Mouse (Mus musculus) limb, embryonic 15.5 days (tissue): ENCODE measurements around the gene 4930404H24Rik. TPM values are rescaled to one million over a fixed set of nuclear protein-coding genes. Genes with fewer than 3 reads are reported as not detected.

Experiments used
- ATAC-seq: fragments of 200-750 bp; cut with Nextera tagmentation; 2 replicates; pipeline ENCODE4 v1.8.0; 2017; ENCODE audit warnings: low read depth, moderate TSS enrichment; ENCODE audit not compliant: insufficient number of reproducible peaks, low FRiP score, low TSS enrichment
- H3K27ac ChIP-seq: fragments of 300-500 bp; sonication (generic); 2 replicates; pipeline ENCODE4 v1.5.1; 2015; ENCODE audit warnings: moderate library complexity, mild to moderate bottlenecking, inconsistent platforms
- H3K27me3 ChIP-seq: fragments of 300-500 bp; sonication (generic); 2 replicates; pipeline ENCODE4 v1.6.1; 2015; ENCODE audit warnings: inconsistent platforms
- H3K36me3 ChIP-seq: fragments of 300-500 bp; sonication (generic); 2 replicates; pipeline ENCODE4 v1.6.1; 2015; ENCODE audit warnings: inconsistent platforms
- H3K4me1 ChIP-seq: fragments of 300-500 bp; sonication (generic); 2 replicates; pipeline ENCODE4 v1.6.1; 2015; ENCODE audit warnings: inconsistent platforms
- H3K4me2 ChIP-seq: fragments of 300-500 bp; sonication (generic); 2 replicates; pipeline ENCODE4 v1.6.1; 2015; ENCODE audit warnings: mild to moderate bottlenecking, inconsistent platforms
- H3K4me3 ChIP-seq: fragments of 300-500 bp; sonication (generic); 2 replicates; pipeline ENCODE4 v1.5.1; 2015; ENCODE audit warnings: mild to moderate bottlenecking, inconsistent platforms
- H3K9ac ChIP-seq: fragments of 300-500 bp; sonication (generic); 2 replicates; pipeline ENCODE4 v1.6.1; 2015; ENCODE audit warnings: inconsistent platforms
- H3K9me3 ChIP-seq: fragments of 300-500 bp; sonication (generic); 2 replicates; pipeline ENCODE4 v1.6.1; 2016; ENCODE audit warnings: inconsistent platforms
- WGBS: fragments of 180-500 bp; shearing (Covaris S2); methylation state at CpG from one replicate; pipeline ENCODE4 v1.1.7; 2015; 5-methylcytosine and 5-hydroxymethylcytosine counted together
- polyA plus RNA-seq: library from polyadenylated mRNA; unstranded; fragments of >200 nt; fragmentation: Nextera tagmentation; extraction: Ambion mirVana; gene quantifications from 2 replicates; pipeline ENCODE4 v1.2.1, GENCODE M21; 2015

4930404H24Rik gene
- polyA plus RNA-seq, 1 experiment from 2014 or later: not detected

- H3K4me3 ChIP-seq: peak overlapping the region; percentile 65
- H3K4me2 ChIP-seq: peak overlapping the region; percentile 100
- H3K9ac ChIP-seq: peak overlapping the region; percentile 51
- no peaks in the 10 kb centered on the region for H3K36me3 ChIP-seq
- H3K27ac ChIP-seq: no peak overlapping the region
- H3K4me1 ChIP-seq: peaks cover 45% of the 10 kb centered on the region
- H3K9me3 ChIP-seq: no peaks in the 10 kb centered on the region
- 0% methylated on average over 37 of the region's 70 CpGs for WGBS
- H3K27me3 ChIP-seq: peaks cover 78% of the 10 kb centered on the region
- ATAC-seq: no peak; the same call in 1 of the 2 replicates
Observed at GRCm38 (mm10) chr2:153528571-153529364, 36.2 kb downstream of the 4930404H24Rik start.

- Histone ChIP-seq H3K9ac (peak overlapping the region; percentile 51), H3K27ac (no peak overlapping the region), H3K27me3 (peaks cover 76% of the 10 kb centered on the region), H3K9me3 (no peaks in the 10 kb centered on the region), H3K36me3 (no peaks in the 10 kb centered on the region), H3K4me3 (peak overlapping the region; percentile 65), H3K4me1 (peaks cover 45% of the 10 kb centered on the region), H3K4me2 (peak overlapping the region; percentile 100)
- no peak for ATAC-seq
- under 1% methylated on average over 50 of the region's 53 CpGs for WGBS
Observed at GRCm38 (mm10) chr2:153529365-153529781, 36.8 kb downstream of the 4930404H24Rik start.

GRCm38 (mm10) chr2:153529931-153530766 is 37.6 kb downstream of the 4930404H24Rik start, which contains the start of gene Nol4l:
Nol4l (minus strand) TSS chr2:153529971.
- Histone ChIP-seq H3K4me2 (peak within 1 kb of the TSS; percentile 100), H3K27me3 (peaks cover 72% of the 10 kb centered on the region), H3K9me3 (no peaks in the 10 kb centered on the region), H3K36me3 (no peaks in the 10 kb centered on the region), H3K4me3 (peak within 1 kb of the TSS; percentile 65), H3K27ac (no peak within 1 kb of the TSS), H3K4me1 (peaks cover 45% of the 10 kb centered on the region), H3K9ac (peak within 1 kb of the TSS; percentile 51)
- WGBS: 1% methylated on average over 40 of the region's 86 CpGs
- peak; percentile 13 for ATAC-seq

DNA sequence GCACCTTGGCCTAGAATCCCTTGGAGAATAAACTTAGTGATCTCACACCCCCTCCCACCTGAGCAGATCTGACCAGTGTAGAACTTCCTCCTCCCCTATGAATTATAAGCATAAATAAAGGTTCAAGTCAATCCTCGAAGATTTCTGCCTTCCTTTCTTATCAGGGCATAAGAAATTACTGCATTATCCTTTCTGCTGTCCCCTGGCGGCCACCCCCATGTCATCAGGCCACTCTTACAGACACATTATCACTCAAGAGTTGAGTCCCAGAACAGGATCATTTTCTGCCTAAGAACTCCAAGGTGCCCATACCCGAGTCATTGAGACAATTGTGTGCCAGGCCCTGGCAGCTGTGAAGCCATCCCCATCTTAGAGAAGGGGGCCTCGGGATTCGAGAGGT is 38.4 kb downstream of the 4930404H24Rik start:
- Histone ChIP-seq H3K9me3 (no peaks in the 10 kb centered on the region), H3K4me2 (no peak overlapping the region), H3K9ac (no peak overlapping the region), H3K4me1 (peaks cover 37% of the 10 kb centered on the region), H3K27me3 (peaks cover 65% of the 10 kb centered on the region), H3K4me3 (no peak overlapping the region; the same call in 1 of the 2 replicates), H3K27ac (no peak overlapping the region), H3K36me3 (no peaks in the 10 kb centered on the region)
- no peak for ATAC-seq
- WGBS: 49% methylated on average over 5 of the region's 5 CpGs

- ATAC-seq: no peak
Observed at GRCm38 (mm10) chr2:153533981-153534380, 41.4 kb downstream of the 4930404H24Rik start.

DNA sequence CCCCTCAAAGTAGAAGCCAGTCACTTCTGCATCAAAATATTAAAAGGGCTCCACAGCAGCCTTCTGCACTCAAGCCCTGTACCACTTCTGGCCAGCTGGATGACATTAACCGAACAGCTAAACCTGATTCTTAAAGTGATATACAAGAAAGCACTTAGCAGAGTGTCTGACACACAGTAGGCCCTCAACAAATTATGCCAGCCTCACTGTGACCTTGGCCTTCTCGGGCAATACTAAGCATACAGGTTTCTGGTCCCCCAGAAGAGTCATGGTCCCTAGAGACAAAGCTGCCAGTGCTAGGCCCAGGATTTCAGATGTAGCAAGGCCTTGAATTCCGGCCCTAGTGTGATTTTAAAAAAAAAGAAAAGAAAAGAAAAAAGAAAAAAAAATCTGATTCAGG is 46.3 kb downstream of the 4930404H24Rik start:
- no peaks in the 10 kb centered on the region for H3K27me3 ChIP-seq
- H3K4me1 ChIP-seq: no peaks in the 10 kb centered on the region
- no peak overlapping the region for H3K4me2 ChIP-seq
- ATAC-seq: no peak
- H3K27ac ChIP-seq: no peak overlapping the region
- 76% methylated on average over 3 of the region's 3 CpGs for WGBS
- no peaks in the 10 kb centered on the region for H3K36me3 ChIP-seq
- no peak overlapping the region for H3K9ac ChIP-seq
- no peaks in the 10 kb centered on the region for H3K9me3 ChIP-seq
- no peak overlapping the region for H3K4me3 ChIP-seq

More at GRCm38 (mm10) chr2:153533981-153534380, 41.4 kb downstream of the 4930404H24Rik start:
- Histone ChIP-seq H3K9me3 (no peaks in the 10 kb centered on the region), H3K9ac (no peak overlapping the region), H3K27me3 (peaks cover 34% of the 10 kb centered on the region), H3K4me3 (no peak overlapping the region), H3K4me2 (no peak overlapping the region), H3K36me3 (no peaks in the 10 kb centered on the region), H3K4me1 (peaks cover 14% of the 10 kb centered on the region), H3K27ac (no peak overlapping the region)
- WGBS: 71% methylated on average over 1 of the region's 1 CpGs

- no peak overlapping the region for H3K27ac ChIP-seq
- peaks cover 2% of the 10 kb centered on the region for H3K4me1 ChIP-seq
- no peak overlapping the region for H3K4me2 ChIP-seq
- no peaks in the 10 kb centered on the region for H3K27me3 ChIP-seq
- H3K36me3 ChIP-seq: no peaks in the 10 kb centered on the region
- H3K9ac ChIP-seq: no peak overlapping the region
- no peak overlapping the region for H3K4me3 ChIP-seq
- no peak for ATAC-seq
- WGBS: 80% methylated on average over 8 of the region's 8 CpGs
- no peaks in the 10 kb centered on the region for H3K9me3 ChIP-seq
Observed at GRCm38 (mm10) chr2:153542936-153543668, 50.5 kb downstream of the 4930404H24Rik start.

Other genes starting within 250 kb of the 4930404H24Rik start
- gene Kif3b, start 201.4 kb upstream of the 4930404H24Rik start, polyA plus RNA-seq: 4.8 and 6.7 TPM in 2 replicates
- gene Asxl1, start 147.0 kb upstream of the 4930404H24Rik start, polyA plus RNA-seq: 9.6 and 10.5 TPM in 2 replicates
- 7.6 and 8.5 TPM in 2 replicates for gene Nol4l, start 37.2 kb downstream of the 4930404H24Rik start, polyA plus RNA-seq
- gene Commd7, start 140.0 kb downstream of the 4930404H24Rik start, polyA plus RNA-seq: 78.8 and 83.6 TPM in 2 replicates
- 6.2 and 6.8 TPM in 2 replicates for gene Dnmt3b, start 156.7 kb downstream of the 4930404H24Rik start, polyA plus RNA-seq
- 0.06 and 0.07 TPM in 2 replicates for gene Dnmt3c, start 203.9 kb downstream of the 4930404H24Rik start, polyA plus RNA-seq
- gene Mapre1, start 248.5 kb downstream of the 4930404H24Rik start, polyA plus RNA-seq: 218 TPM in 2 replicates